Mouse (Mus musculus) bone marrow, adult 2 months (tissue): ENCODE measurements around the gene Rasef. TPM values are rescaled to one million over a fixed set of nuclear protein-coding genes. Genes with fewer than 3 reads are reported as not detected.

Experiments
- H3K27ac ChIP-seq: fragments of 200-500 bp; 2 replicates; pipeline ENCODE4 v1.5.1; 2012; ENCODE audit warnings: low read depth, mild to moderate bottlenecking, control low read depth, inconsistent platforms, low read length; ENCODE audit not compliant: control insufficient read depth, poor library complexity, insufficient read depth
- H3K4me1 ChIP-seq: fragments of 200-500 bp; 2 replicates; pipeline ENCODE4 v1.6.1; 2011; ENCODE audit warnings: low read length; ENCODE audit not compliant: control insufficient read depth, insufficient read depth
- H3K4me3 ChIP-seq: fragments of 200-500 bp; replicated peaks from 2 replicates; pipeline ENCODE3; 2011; ENCODE audit warnings: mild to moderate bottlenecking, low read depth, low read length, control low read depth; ENCODE audit not compliant: control insufficient read depth
- CTCF ChIP-seq: fragments of 200-500 bp; IDR thresholded peaks from 2 replicates; pipeline ENCODE4 v1.5.1; 2011; ENCODE audit warnings: low read length, control low read depth; ENCODE audit not compliant: control insufficient read depth, insufficient read depth
- POLR2A ChIP-seq: fragments of 200-500 bp; IDR thresholded peaks from 2 replicates; pipeline ENCODE4 v1.6.1; 2011; ENCODE audit warnings: low read depth, mild to moderate bottlenecking, control low read depth, low read length, borderline replicate concordance; ENCODE audit not compliant: control insufficient read depth
- WGBS: fragments of 180-500 bp; shearing (Covaris S2); methylation state at CpG from one replicate; pipeline ENCODE4 v1.1.7; 2018; 5-methylcytosine and 5-hydroxymethylcytosine counted together
- polyA plus RNA-seq: library from polyadenylated mRNA; stranded (reverse); fragments of >200 nt; gene quantifications from 2 replicates; pipeline ENCODE4 v1.2.4, GENCODE M21; 2011; ENCODE audit warnings: low replicate concordance; ENCODE audit not compliant: missing spikeins, insufficient read depth, insufficient read length

Rasef gene
- polyA plus RNA-seq: not detected in 2 replicates

GRCm38 (mm10) chr4:73790260-73791185 lies at the start of gene Rasef:
TSS of gene Rasef (minus strand) at chr4:73790994.
- H3K4me3 ChIP-seq: no peak within 1 kb of the TSS
- H3K27ac ChIP-seq: no peak within 1 kb of the TSS
- no peaks in the 10 kb centered on the region for H3K4me1 ChIP-seq
- WGBS: 9% methylated on average over 87 of the region's 87 CpGs
- TF ChIP-seq POLR2A: no peak
- TF ChIP-seq CTCF: no peak

GRCm38 (mm10) chr4:73826587-73826986 lies 35.8 kb upstream of the Rasef start:
- 70% methylated on average over 3 of the region's 3 CpGs for WGBS
- Histone ChIP-seq H3K4me3 (no peak overlapping the region), H3K27ac (no peak overlapping the region), H3K4me1 (no peaks in the 10 kb centered on the region)
- no peak for TF ChIP-seq POLR2A
- no peak for TF ChIP-seq CTCF

- H3K4me1 ChIP-seq: no peaks in the 10 kb centered on the region
- no peak overlapping the region for H3K4me3 ChIP-seq
- H3K27ac ChIP-seq: no peak overlapping the region
- WGBS: 46% methylated on average over 3 of the region's 3 CpGs
- TF ChIP-seq CTCF (no peak), POLR2A (no peak)
Observed at GRCm38 (mm10) chr4:73791186-73791540, 369 bp upstream of the Rasef start.

- H3K27ac ChIP-seq: no peak overlapping the region
- H3K4me3 ChIP-seq: no peak overlapping the region
- 47% methylated on average over 6 of the region's 6 CpGs for WGBS
- TF ChIP-seq CTCF: no peak
- no peaks in the 10 kb centered on the region for H3K4me1 ChIP-seq
Observed at GRCm38 (mm10) chr4:73789534-73789933, 1.3 kb downstream of the Rasef start.

GRCm38 (mm10) chr4:73788076-73788730 lies 2.6 kb downstream of the Rasef start:
- Histone ChIP-seq H3K27ac (no peak overlapping the region), H3K4me3 (no peak overlapping the region), H3K4me1 (no peaks in the 10 kb centered on the region)
- 65% methylated on average over 7 of the region's 7 CpGs for WGBS
- TF ChIP-seq POLR2A (no peak), CTCF (no peak)

- H3K4me1 ChIP-seq: no peaks in the 10 kb centered on the region
- no peak overlapping the region for H3K27ac ChIP-seq
- H3K4me3 ChIP-seq: no peak overlapping the region
- WGBS: 68% methylated on average over 1 of the region's 1 CpGs
- TF ChIP-seq POLR2A (no peak), CTCF (no peak)
Observed at GRCm38 (mm10) chr4:73784147-73784546, 6.6 kb downstream of the Rasef start.

- Histone ChIP-seq H3K27ac (no peak overlapping the region), H3K4me3 (no peak overlapping the region), H3K4me1 (no peaks in the 10 kb centered on the region)
- WGBS: 67% methylated on average over 3 of the region's 3 CpGs
- no peak for TF ChIP-seq CTCF
- no peak for TF ChIP-seq POLR2A
Observed at GRCm38 (mm10) chr4:73781061-73781460, 9.7 kb downstream of the Rasef start.

GRCm38 (mm10) chr4:73775266-73775665 lies 15.5 kb downstream of the Rasef start:
- H3K27ac ChIP-seq: no peak overlapping the region
- 69% methylated on average over 2 of the region's 2 CpGs for WGBS
- H3K4me1 ChIP-seq: no peaks in the 10 kb centered on the region
- TF ChIP-seq CTCF: no peak
- no peak for TF ChIP-seq POLR2A
- no peak overlapping the region for H3K4me3 ChIP-seq
